Mouse (Mus musculus): ENCODE results near the gene Dock1.

Dock1 gene

GRCm38 (mm10) chr7:134695431-134695830 is 25.0 kb downstream of the Dock1 start:
- no peak for DNase-seq (ENCODE audit: low spot score in 2 of 2)

GRCm38 (mm10) chr7:134696126-134696979 is 25.9 kb downstream of the Dock1 start:
- no peak for DNase-seq (ENCODE audit: low spot score in 2 of 2)

- no peak for DNase-seq (ENCODE audit: low spot score in 2 of 2)
Observed at GRCm38 (mm10) chr7:134697479-134697878, 27.0 kb downstream of the Dock1 start.

GRCm38 (mm10) chr7:134698246-134698645 is 27.8 kb downstream of the Dock1 start:
- DNase-seq (ENCODE audit: low spot score in 2 of 2), result no peak

- no peak for DNase-seq (ENCODE audit: low spot score in 2 of 2)
Observed at GRCm38 (mm10) chr7:134700001-134700400, 29.5 kb downstream of the Dock1 start.

- DNase-seq (ENCODE audit: low spot score in 2 of 2), result no peak
Observed at GRCm38 (mm10) chr7:134702481-134702880, 32.0 kb downstream of the Dock1 start.

- no peak for DNase-seq (ENCODE audit: low spot score in 2 of 2)
Observed at GRCm38 (mm10) chr7:134703704-134704103, 33.2 kb downstream of the Dock1 start.

GRCm38 (mm10) chr7:134709226-134709853 is 38.9 kb downstream of the Dock1 start:
- peak; percentile 59 to 69 for DNase-seq (ENCODE audit: low spot score in 2 of 2)

GRCm38 (mm10) chr7:134711576-134711975 is 41.1 kb downstream of the Dock1 start:
- no peak for DNase-seq (ENCODE audit: low spot score in 2 of 2)

- no peak for DNase-seq (ENCODE audit: low spot score in 2 of 2)
Observed at GRCm38 (mm10) chr7:134719406-134719805, 49.0 kb downstream of the Dock1 start.

- DNase-seq (ENCODE audit: low spot score in 2 of 2), result no peak
Observed at GRCm38 (mm10) chr7:134722361-134722760, 51.9 kb downstream of the Dock1 start.

GRCm38 (mm10) chr7:134722955-134723354 is 52.5 kb downstream of the Dock1 start:
- DNase-seq (ENCODE audit: low spot score in 2 of 2), result no peak

- no peak for DNase-seq (ENCODE audit: low spot score in 2 of 2)
Observed at GRCm38 (mm10) chr7:134723509-134723908, 53.1 kb downstream of the Dock1 start.

- no peak for DNase-seq (ENCODE audit: low spot score in 2 of 2)
Observed at GRCm38 (mm10) chr7:134724841-134725240, 54.4 kb downstream of the Dock1 start.

- DNase-seq (ENCODE audit: low spot score in 2 of 2), result peak; percentile 37 to 41
Observed at GRCm38 (mm10) chr7:134725551-134726529, 55.4 kb downstream of the Dock1 start.

- DNase-seq (ENCODE audit: low spot score in 2 of 2), result no peak
Observed at GRCm38 (mm10) chr7:134726530-134727258, 56.2 kb downstream of the Dock1 start.

- no peak for DNase-seq (ENCODE audit: low spot score in 2 of 2)
Observed at GRCm38 (mm10) chr7:134729348-134729747, 58.9 kb downstream of the Dock1 start.

GRCm38 (mm10) chr7:134730406-134731126 is 60.1 kb downstream of the Dock1 start:
- no peak for DNase-seq (ENCODE audit: low spot score in 2 of 2)

GRCm38 (mm10) chr7:134747059-134747458 is 76.6 kb downstream of the Dock1 start:
- DNase-seq (ENCODE audit: low spot score in 2 of 2), result no peak

GRCm38 (mm10) chr7:134748376-134748775 is 77.9 kb downstream of the Dock1 start:
- no peak for DNase-seq (ENCODE audit: low spot score in 2 of 2)

- no peak for DNase-seq (ENCODE audit: low spot score in 2 of 2)
Observed at GRCm38 (mm10) chr7:134749613-134750012, 79.2 kb downstream of the Dock1 start.
